Mouse (Mus musculus) hindlimb bud, embryonic 11.5 days (tissue): ENCODE data around the gene Gm21988.
A peak's percentile ranks its signal among the peaks of the same experiment; 100 is the strongest.

Experiments used
- DNase-seq: peaks from one replicate; pipeline ENCODE4 v3.0.0-alpha.2; 2012; ENCODE audit warnings: low read depth, low spot score; ENCODE audit errors: extremely low spot score

The Gm21988 gene

DNA sequence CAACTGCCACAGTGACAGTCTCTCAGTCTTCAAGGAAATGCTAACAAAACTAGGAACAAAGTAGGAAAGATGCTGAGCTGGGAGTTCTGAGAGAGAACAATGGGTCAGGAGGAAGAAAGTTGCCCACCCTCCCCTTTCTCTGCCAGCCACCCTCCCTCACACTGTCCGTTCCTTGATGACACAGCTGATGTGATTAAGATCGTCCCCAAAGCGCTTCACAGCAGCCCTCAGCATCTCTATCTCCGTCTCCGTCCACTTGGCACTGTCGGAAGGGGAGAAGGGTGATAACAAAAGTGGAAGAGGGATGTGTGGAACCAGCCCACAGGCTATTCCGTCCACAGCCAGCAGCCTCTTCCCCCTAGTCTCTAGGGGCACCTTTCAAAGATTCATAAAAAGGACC is 2.9 kb downstream of the Gm21988 start:
- DNase-seq, result no peak

DNA sequence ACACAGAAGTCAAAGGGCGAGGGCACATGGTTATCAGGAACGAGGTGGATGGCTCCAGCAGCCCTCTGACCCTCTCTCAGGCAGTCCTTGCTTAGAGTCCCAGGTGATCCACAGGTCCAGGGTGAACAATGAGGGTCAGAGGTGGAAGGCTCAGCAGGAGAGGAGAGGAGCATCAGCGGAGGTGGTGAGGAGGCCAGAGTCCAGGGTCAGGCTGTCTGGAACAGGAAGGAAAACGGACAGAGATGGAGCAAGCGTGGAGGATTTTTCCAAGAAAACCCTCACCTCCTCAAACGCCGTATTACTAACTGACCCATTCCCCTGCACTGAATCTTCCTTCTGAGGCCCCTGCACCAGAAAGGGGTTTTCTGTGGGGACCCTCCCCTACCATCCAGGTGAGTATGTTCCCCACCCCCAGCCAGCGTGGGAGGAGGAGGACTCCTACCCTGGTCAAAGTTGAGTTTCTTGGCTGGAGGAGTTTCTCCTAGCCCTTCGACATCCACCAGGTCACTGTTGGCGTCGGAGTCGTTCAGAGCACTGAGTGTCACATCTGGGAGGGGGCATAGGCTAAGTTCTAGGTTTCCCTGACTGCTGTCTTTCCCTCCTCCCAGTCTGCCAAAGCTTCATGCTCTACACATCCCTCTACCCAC is 4.3 kb downstream of the Gm21988 start:
- no peak for DNase-seq

DNA sequence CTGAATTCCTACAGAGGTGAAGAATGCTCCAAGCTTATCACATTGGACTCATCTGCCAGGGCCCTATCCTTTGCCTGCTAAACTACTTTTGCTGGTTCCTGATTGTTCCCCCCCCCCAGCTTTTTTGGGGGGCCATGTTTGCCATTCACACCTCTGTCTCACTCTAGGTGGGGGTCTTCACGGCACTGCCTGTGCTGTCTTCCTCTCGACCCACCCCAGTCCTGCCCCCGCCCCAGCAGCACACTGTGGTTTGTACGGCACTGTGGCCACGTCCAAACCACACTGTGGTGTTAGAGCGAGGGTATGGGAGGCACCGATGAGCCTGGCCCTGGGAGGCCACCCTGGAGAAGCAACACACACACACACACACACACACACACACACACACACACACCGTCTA is 5.1 kb downstream of the Gm21988 start:
- no peak for DNase-seq

DNA sequence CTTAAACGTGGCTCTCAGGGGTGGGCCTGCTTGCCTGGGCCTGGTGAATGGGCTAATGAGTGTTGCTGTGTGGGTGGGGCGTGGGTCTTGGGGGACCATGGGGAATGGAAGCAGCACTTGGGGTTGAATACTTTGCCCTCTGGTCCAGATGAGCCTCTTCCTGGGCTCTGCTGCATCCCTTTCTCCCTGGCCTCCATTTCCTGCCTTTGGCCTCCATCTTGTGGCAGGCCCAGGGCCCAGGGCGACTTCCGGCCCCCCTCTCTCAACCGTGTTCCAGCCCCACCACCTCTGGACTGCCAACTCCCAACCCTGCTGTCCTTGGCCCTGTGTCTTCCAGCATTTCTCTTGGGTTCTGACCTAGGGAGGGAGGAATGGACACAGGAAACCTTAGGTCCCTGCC is 5.6 kb downstream of the Gm21988 start:
- DNase-seq, result no peak

DNA sequence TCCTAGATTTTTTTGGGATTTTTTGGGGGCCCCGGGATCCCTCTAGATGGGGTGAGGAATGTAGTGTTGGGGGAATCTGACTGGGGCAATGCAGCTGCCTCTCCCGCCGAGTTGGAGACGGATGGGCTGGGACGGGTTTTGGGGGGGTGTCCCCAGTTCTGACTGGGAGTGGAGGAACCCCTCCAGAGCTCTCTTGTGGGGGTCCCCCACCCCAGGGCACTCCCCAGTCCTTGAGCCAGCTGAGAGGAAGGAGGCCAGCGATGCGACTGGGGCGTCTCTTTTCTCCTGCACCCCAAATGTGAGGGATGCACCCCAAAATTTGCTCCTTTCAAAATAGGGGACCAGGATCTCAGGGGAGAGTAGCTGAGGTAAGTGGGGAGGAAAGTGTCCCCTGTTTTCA is 6.6 kb downstream of the Gm21988 start:
- no peak for DNase-seq

DNA sequence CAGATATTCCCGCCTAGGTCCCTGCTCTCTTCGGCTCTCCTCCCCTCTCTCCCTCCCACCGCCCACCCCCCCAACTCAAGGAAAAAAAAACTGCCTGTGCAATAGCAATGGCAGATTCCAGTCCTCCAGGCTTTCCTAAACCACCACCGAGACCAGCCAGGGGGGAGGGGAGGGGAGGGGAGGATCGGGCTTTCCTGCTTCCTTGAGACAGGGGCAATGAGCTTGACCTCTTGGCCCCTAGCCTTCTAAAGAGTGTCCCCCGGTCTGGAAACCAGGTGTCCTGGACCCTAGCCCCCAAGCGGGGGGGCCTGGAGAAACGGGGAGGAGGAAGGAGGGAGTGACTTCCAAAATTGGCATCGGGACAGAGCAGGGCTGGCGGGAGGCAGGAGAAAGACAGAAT is 7.1 kb downstream of the Gm21988 start:
- DNase-seq, result no peak

DNA sequence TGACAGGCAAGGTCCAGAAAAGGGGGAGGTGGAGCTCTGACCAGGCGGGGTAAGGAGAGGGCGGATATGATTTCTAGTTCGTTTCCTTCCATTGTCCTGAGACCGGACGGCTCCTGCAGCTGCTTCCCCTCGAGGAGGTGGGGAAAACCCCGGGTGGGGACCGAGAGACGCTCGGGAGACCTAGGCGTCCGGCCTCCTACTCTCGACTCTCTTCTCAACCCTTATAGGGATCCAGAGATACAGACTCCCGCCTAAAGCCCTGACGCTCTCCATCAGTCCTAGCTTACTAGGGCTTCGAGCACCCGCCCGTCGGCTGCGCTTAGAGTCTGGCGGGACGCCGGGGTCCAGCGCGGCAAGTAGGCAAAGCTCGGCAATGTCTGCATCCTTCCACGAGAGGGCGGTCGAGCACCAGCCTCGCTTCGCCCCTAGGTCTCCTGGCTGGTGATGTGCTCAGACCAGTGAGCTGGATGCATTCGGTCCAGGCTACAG is 9.3 kb downstream of the Gm21988 start:
- no peak for DNase-seq

DNA sequence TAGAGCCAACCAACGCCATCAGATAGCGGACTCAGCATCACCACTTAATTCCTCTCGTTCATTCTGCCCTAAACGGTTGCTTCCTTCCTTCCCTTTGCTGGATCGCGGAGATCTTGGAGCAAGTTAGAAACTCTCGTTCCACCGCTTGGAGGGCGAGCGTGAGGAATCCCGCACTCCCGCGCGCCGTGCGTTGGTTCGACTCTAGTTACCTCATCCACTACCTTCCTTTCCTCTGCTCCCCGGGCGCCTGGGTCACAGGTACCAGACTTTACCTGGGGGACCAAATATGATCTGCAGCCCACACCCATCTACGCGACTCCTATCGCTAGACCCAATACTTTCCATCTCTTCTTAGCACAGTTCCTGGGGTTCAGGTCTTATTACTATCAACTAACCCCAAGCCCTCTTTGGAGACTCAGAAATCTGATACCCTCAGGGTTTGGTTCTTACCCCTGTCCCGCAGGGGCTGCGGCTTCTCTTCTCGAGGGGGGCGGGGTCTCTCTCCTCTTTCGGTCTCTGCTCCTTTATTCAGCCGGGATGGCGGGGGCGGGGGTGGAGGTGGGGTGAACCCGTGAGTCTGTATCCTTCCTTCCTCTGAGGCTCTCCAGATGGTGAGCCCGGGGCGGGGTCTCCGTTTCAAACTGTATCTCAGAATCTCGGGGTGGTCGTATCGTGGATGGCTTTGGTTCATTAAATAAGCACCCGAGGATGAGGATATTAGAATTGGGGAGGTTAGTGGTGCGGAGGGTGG is 10.2 kb downstream of the Gm21988 start, which contains the start of gene Bcl6b:
Gene Bcl6b, minus strand, starts transcription at position 539 of the 751 bp plus-strand sequence.
- DNase-seq, result no peak

DNA sequence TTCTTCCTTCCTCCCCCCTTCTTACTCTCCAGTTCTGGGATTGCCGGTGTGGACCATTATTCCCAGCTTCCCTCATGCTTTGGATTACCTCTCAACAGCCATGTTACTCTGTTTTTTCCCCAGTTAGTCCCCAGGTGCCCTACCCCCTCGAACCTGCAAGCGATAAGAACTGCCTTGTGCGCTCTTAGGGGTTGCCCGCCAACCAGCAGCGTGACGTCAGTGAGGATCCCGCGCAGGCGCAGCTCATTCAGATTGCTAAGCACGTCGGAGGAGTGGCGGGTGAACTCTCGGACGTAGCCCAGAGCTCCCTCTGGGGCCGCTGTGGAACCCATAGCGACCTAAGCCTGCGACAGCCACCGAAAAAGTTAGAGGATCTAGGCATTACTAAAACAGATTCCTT is 10.8 kb downstream of the Gm21988 start:
- no peak for DNase-seq

DNA sequence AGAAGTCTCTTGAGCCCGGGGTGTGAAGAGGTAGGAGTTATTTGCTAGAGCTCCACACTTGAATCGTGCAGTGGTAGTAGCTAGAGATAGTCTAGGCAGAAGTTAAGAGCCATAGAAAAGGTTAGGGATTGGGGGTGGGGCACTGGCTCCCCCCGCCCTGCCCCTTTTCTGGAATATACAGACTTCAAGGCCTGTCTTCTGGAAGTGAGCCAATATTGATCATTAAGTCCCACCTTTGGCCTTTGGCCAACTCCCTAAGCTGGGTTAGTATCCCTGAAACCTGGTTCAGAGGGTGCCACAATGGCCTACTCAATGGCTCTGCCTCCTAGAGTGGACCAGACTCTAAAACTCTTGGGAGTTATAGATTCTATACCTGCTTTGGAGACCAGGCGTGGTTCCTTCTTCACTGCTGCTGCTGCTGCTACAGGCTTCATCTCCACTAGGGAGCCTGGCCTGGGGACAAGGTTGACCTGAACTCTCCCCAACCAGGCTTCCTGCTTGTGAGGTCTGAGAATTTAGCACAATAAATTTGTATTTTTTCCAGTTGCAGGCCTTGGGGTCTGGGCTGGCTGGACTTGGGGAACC is 11.9 kb downstream of the Gm21988 start:
- DNase-seq, result no peak

DNA sequence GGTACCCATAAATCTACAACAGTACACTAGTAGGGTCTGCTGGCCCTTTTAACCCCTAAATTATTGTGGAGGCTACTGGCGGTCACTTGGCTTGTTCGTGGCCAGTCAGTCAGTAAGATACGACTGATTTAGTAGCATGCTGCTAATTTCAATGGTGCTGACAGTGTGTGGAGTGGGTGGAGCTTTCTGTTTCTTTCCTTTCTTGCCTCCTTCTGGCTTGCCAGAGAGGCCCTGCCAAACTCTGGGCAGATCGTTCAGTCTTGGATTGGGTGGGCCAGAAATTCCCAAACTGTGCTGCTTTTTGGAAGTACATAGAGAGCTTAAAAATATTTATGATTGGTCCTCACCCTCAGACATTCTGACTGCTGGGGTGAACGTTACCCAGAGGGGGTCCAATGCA is 12.5 kb downstream of the Gm21988 start:
- no peak for DNase-seq

DNA sequence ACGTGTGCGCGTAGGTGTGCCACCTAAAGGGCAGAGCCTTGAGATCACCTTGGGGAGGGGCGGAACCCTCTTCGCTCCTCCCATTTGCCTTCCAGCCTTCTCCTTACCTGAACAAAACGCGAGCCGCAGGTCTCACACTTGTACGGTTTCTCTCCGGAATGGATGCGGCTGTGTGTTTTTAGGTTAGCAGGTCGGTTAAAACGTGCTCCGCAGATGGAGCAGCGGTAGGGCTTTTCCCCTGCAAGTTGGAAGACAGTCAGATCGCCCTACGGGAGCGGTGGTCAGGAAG is 13.1 kb downstream of the Gm21988 start:
- DNase-seq, result no peak

DNA sequence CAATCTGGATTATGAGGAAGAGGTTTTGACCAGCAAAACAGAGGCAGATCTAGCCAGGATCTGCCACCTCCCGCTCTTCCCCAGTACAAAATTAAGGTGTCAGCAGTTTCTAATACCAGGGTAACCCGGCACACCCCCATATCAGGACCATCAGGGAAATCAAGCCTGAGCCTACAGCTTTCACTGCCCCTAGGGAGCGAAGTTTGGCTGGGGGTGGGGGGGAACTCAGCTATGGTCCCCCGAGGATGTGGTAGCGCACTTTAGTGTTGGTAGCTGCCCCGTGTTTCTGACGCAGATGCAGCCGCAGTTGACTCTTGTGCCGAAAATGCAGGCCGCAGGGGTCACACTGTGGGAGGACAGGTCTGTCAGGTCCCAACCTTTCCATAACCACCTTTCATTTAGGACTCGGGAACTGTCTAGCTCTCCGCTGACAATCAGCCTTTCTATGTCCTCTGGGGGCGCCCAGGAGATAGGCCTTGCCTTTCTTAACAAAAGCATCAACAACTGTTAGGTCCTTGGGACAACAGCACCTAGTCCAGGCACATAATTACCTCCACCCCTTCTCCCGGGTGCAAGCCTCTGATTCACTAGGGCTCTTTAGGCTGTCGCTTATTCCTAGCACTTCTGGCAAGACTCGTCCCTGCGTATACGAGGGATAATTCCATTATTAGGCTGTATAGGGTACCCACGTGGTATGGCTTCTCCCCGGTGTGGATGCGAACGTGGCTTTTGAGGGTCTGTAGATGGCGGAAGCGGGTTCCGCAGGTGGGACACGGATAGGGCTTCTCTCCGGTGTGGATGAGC is 13.6 kb downstream of the Gm21988 start:
- no peak for DNase-seq

DNA sequence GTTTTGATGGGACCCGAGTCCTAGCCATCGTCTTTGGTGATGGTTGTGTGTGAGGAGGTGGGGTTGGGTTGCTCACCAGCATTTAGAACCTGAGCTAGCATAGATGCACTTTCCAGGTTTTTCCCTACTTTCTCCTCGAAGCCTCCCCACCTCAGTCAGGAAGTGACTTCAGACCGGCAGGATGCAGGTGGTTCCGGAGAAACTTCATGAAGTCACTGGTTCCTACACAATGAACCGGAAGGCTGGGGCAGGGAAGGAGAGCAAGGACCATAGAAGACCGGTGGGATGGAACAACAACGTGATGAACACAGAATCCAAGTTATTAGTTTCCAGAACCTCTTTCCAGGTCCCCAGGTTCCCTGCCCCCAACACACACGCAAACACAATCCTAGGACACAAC is 15.9 kb downstream of the Gm21988 start:
- no peak for DNase-seq

DNA sequence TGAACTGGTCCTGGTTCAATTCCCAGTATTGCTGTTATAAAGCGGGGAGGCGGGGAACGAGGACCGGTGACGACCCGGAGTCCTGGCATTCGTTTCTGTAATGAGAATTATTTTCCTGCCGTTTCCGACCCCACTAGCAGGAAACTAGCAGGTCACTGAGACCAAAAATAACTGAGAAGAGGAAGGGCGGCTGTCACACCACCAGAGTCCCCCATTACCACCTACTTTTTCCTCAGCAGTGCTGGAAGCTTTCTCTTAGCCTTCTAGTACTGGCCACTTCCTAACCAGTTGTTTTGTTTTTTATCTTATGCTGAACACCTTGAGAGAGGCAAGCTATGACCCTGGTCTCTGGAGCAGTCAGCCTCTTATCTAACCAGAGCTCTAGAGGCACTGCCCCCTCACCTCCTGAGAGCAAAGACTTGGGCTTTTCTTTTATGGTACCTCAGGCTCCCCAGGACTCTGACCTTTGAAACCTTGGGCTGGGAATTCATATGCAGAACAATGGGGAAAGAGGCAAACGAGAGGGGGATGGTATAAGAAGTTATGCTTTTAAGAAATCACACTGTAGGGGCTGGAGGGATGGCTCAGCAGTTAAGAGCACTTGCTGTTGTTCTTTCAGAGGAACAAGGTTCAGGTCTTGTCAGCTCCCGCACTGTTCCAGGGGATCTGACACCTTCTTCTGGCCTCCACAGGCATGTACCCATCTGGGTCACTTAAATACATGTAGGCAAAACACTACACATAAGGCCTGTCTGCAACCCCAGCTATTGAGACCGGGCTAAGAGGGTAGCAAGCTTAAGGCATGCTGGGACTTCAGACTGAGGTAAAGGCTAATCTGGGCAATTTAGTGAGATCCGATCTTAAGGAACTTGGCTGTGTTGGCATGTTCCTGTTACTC is 17.8 kb downstream of the Gm21988 start:
- no peak for DNase-seq

DNA sequence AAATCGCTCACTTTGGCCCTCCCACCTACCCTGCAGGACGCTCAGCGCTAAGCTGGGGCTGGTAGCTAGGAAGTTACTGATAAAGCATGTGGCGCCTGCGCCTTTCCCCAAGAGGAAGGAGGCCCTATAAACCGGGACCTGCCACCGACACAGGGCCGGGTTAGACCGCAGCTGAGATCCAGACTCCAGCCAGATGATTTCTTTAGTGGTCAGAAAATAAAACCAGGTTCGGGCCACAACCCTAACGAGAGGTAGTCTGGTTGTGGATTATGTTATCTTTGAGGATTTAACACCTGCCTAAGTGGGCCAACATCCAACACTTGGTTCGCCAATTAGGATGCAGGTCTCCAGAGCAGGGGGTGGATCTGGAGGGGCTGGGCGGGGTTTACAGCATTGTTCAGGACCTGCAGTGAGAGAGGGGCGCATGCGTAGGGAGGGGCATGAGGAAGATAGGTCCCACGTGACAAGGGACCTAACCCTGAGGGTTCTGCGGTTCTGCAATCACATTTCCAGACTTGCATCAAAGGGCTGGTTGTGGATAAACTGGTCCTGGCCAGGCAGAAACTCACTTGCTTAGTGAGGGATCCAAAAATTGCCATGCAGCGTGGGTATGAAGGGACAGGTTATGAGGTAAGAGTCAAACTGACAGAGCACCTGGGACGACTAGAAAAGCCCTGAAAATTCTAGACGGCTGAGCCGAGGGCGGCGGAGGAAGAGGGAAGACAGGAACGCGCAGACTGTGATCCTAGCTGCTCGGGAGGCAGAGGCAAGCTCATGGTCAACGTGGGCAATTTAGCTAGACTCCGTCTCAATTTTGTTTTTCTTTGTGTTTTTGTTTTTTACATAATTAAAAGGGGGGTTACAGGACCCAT is 18.7 kb downstream of the Gm21988 start, which contains the start of gene Slc16a13:
Gene Slc16a13, minus strand, starts transcription at position 334 of the 872 bp plus-strand sequence.
- DNase-seq, result peak; percentile 92

DNA sequence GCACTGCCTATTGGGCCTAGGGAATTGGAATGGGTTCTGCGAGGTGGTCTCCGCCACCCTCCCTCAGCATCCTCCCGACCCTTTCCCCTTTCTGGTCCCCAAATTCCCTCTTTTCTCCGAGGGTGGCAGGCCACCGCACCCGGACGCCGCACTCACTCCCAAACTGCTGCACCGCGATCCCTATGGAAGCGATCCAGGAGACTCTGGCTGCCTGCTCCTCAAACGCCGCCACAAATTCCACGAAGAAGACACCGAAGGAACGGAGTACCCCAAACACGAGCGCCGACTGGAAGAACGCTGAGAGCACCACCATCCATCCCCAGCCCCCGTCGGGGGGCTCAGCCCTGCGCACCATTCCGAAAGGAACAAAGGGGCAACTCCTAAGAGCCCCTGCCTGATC is 19.3 kb downstream of the Gm21988 start:
- no peak for DNase-seq

DNA sequence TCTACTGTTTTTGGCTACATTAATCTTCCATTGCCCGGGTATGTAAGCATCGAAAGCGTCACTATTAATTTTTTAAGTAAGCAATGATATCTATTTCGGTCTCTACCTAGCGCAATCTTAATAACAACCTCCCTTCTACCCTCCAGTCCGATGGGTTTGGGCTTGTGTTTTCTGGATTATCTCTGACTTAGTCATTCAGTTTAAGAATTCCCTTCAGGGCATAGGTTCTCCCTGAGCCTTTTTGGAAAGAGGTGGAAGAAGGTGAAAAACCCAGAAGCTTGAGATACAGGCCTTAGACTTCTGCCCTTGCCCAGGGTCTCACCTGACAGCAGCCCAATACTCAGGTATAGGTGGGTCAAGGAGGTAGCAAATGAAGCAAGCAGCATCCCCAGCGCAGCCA is 19.8 kb downstream of the Gm21988 start:
- DNase-seq, result no peak

DNA sequence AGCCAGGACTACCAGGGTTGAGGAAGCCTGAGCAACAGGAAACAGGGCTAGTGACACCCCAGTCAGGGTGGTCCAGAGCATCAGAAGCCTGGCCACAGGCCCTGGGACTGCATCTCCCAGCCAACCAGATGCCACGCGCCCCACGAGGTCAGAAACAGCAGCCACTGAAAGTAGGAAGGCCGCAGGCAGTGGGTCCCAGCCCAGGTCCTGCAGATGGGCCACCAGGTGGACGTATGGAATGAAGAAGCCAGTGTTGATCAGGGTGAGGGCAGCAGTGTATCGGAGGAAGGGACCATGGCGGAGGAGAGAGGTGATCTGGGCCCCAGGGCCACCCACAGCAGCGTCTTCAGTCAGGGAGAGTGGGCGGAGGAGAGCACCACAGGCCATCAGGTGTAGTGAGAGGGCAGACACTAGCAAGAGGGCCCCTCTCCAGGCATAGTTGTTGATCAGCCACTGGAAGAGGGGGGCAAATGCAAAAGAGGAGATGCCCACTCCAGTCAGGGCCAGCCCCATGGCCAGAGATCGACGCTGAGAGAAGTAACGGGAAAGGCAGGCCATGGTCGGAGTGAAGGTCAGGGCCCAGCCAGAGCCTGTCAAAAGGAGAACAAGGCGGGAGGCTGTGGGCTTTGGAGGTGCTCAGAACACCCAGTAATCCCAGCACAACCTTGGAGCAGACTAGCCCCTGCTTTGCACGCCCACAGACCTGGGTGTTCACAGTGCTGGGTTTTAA is 20.7 kb downstream of the Gm21988 start:
- DNase-seq, result no peak
